Mouse (Mus musculus): ENCODE measurements around the gene Zfp580. TPM values are rescaled to one million over a fixed set of nuclear protein-coding genes. Genes with fewer than 3 reads are reported as not detected.
A peak's percentile ranks its signal among the peaks of the same experiment; 100 is the strongest.
"Not testable (repeated sequence)": the region's sequence is repeated elsewhere in the genome, so short reads cannot be mapped to it uniquely, and the experiment has no call there.

Zfp580 gene
- total RNA-seq, 2 experiments from 2014 or later = 34.1 to 35.7 TPM

- TF ChIP-seq CTCF (conservative IDR thresholded peaks at IDR 0.05) = peak; percentile 77
- Histone ChIP-seq H3K4me3 (peak overlapping the region; percentile 79), H3K27ac (peak overlapping the region; percentile 100)
- DNase-seq (ENCODE audit: low spot score in 2 of 2) = peak; percentile 98 to 100
Measured at GRCm38 (mm10) chr7:5060944-5061773, 9.8 kb downstream of the Zfp580 start.

DNA sequence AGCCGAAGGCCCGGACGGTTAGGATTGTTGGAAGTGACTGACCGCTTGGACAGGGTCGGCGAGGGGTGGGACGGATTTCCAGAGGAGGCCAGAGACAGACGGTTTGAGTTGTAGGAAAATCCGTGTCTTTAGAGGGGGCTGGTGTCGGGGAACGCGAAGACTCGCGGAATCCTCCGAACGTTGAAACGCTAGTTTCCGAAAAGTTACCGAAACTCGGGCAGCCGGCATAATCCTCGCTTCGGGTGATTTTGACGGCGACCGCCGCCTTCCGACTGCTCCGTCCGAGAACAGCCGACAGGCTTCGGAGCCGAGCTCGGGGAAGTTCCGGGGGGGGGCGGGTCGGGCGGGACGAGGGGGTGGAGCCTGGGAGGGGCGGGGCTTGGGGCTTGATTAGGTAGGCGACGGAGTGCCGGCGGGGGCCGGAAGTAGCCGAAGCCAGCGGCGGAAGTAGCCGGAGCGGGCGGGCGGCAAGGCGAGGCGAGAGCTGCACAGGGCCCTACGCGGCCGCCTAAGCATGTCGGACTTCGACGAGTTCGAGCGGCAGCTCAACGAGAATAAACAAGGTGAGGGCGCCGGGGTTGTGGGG lies 10.5 kb downstream of the Zfp580 start, which contains the start of gene U2af2:
Gene U2af2 (plus strand): TSS at position 370 of the 586 bp plus-strand sequence.
- Histone ChIP-seq H3K27ac (peak within 1 kb of the TSS; percentile 100), H3K4me3 (peak within 1 kb of the TSS; percentile 79)
- no peak for TF ChIP-seq CTCF (conservative IDR thresholded peaks at IDR 0.05)
- DNase-seq (ENCODE audit: low spot score in 2 of 2) = peak; percentile 91 to 93

GRCm38 (mm10) chr7:5062360-5063001 lies 11.1 kb downstream of the Zfp580 start:
- TF ChIP-seq CTCF (conservative IDR thresholded peaks at IDR 0.05) = no peak
- peak in 1 of 2 experiments; percentile 66 for DNase-seq (ENCODE audit: low spot score in 2 of 2)
- Histone ChIP-seq H3K4me3 (peak overlapping the region; percentile 79), H3K27ac (peak overlapping the region; percentile 100)

GRCm38 (mm10) chr7:5064886-5065285 lies 13.5 kb downstream of the Zfp580 start:
- Histone ChIP-seq H3K27ac (no peak overlapping the region), H3K4me3 (no peak overlapping the region)
- TF ChIP-seq CTCF (conservative IDR thresholded peaks at IDR 0.05) = no peak
- DNase-seq (ENCODE audit: low spot score in 2 of 2) = no peak

GRCm38 (mm10) chr7:5073586-5073985 lies 22.2 kb downstream of the Zfp580 start:
- H3K4me3 ChIP-seq = no peak overlapping the region
- H3K27ac ChIP-seq = no peak overlapping the region
- no peak for TF ChIP-seq CTCF (conservative IDR thresholded peaks at IDR 0.05)
- no peak for DNase-seq (ENCODE audit: low spot score in 2 of 2)

GRCm38 (mm10) chr7:5074984-5075383 lies 23.6 kb downstream of the Zfp580 start:
- no peak for DNase-seq (ENCODE audit: low spot score in 2 of 2)
- TF ChIP-seq CTCF (conservative IDR thresholded peaks at IDR 0.05) = no peak
- Histone ChIP-seq H3K4me3 (no peak overlapping the region), H3K27ac (no peak overlapping the region)

- DNase-seq (ENCODE audit: low spot score in 2 of 2) = no peak
- Histone ChIP-seq H3K4me3 (no peak overlapping the region), H3K27ac (no peak overlapping the region)
- TF ChIP-seq CTCF (conservative IDR thresholded peaks at IDR 0.05) = no peak
Measured at GRCm38 (mm10) chr7:5076931-5077330, 25.6 kb downstream of the Zfp580 start.

DNA sequence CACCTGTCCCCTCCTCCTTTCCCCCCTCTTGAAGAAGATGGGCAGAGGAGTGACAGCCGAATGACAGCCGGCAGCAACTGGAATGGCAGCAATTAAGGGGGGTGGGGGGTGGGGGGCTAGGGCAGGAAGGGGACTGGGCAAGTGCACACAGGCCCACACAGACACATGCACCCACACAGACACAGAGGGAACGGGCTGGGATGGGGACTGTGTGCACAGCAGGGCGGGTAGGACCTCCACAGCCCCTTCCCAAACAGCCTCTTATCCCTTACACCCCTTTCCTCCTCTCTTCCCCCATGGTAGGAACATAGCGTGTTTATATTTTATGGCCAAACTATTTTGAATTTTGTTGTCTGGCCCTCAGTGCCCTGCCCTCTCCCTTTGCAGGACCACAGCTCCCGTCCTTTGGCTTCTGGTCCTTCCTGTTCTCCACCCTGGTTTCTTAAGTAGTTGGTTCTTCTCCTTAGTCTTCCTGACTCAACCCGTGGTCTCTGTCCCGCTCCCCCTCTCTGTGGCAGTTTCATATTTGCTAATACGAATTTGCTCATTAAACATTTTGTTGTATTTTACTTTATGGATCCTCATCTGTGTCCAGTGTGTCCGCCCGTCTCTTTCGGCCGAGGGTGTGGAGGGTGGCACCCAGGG lies 28.1 kb downstream of the Zfp580 start:
- H3K27ac ChIP-seq = peak overlapping the region; percentile 93
- DNase-seq (ENCODE audit: low spot score in 2 of 2) = not testable (repeated sequence)
- peak overlapping the region; percentile 83 for H3K4me3 ChIP-seq

- H3K4me3 ChIP-seq = peak within 1 kb of the TSS; percentile 83
- H3K27ac ChIP-seq = peak within 1 kb of the TSS; percentile 93
- peak; percentile 97 to 98 for DNase-seq (ENCODE audit: low spot score in 2 of 2)
- TF ChIP-seq CTCF (conservative IDR thresholded peaks at IDR 0.05) = no peak
Measured at GRCm38 (mm10) chr7:5080010-5080751, 28.8 kb downstream of the Zfp580 start, which contains the start of gene Epn1. Epn1 (plus strand) TSS chr7:5080235.

- Histone ChIP-seq H3K4me3 (peak overlapping the region; percentile 83), H3K27ac (peak overlapping the region; percentile 93)
- TF ChIP-seq CTCF (conservative IDR thresholded peaks at IDR 0.05) = no peak
- no peak for DNase-seq (ENCODE audit: low spot score in 2 of 2)
Measured at GRCm38 (mm10) chr7:5080815-5081214, 29.5 kb downstream of the Zfp580 start.

DNA sequence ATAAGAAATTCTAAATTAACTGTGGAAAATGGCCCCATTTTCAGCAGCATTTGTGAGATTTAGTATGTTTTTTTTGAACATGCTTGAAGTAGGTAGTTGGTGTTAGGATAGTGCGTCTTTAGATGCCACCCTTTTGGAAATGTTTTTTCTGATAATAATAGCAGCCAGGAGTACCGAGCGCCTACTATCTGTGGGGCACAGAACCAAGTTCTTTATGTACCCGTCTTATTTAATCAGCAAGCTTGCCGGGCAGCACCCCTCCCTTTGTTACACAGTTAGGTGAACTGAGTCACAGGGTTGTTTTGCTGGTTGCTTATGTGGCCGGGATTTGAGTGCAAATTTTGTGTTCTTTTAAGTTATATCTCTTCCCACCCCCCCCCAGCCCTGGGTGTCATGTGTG lies 29.9 kb downstream of the Zfp580 start:
- peak overlapping the region; percentile 83 for H3K4me3 ChIP-seq
- TF ChIP-seq CTCF (conservative IDR thresholded peaks at IDR 0.05) = peak; percentile 45
- peak overlapping the region; percentile 93 for H3K27ac ChIP-seq
- no peak for DNase-seq (ENCODE audit: low spot score in 2 of 2)

GRCm38 (mm10) chr7:5081939-5082338 lies 30.6 kb downstream of the Zfp580 start:
- Histone ChIP-seq H3K27ac (0 out of 2 replicates have a peak overlapping the region, but pooled peaks have one; percentile 1), H3K4me3 (peak overlapping the region; percentile 83)
- no peak for DNase-seq (ENCODE audit: low spot score in 2 of 2)
- no peak for TF ChIP-seq CTCF (conservative IDR thresholded peaks at IDR 0.05)

Data from layer of hippocampus, adult 2 months (tissue).